In genomic region chr14:21986733-21987659, GRCm38 (mm10) we compare ENCODE assay signal across 8 mouse cellular contexts. TPM values are rescaled to one million over a fixed set of nuclear protein-coding genes. Genes with fewer than 3 reads are reported as not detected.
DNase-seq lines count a peak whose midpoint lies in the region; ATAC-seq lines count a peak whose summit lies in the region.

No protein-coding gene starts in this region.

- peaks cover 80% of the 10 kb centered on the region for H3K27me3 ChIP-seq in embryonic facial prominence, embryonic 10.5 days (replicated peaks; ENCODE audit: low read depth, poor library complexity, severe bottlenecking)
- H3K27me3 ChIP-seq in limb, embryonic 13.5 days, result peaks cover 29% of the 10 kb centered on the region
- H3K27me3 ChIP-seq in midbrain, embryonic 16.5 days (ENCODE audit: control insufficient read depth, insufficient read depth, low read depth, low read length), result peaks cover 12% of the 10 kb centered on the region

- peak; percentile 21; the same call in 1 of the 2 replicates for ATAC-seq in limb, embryonic 13.5 days (ENCODE audit: low FRiP score, low read depth)
- ATAC-seq in midbrain, embryonic 16.5 days, result peak; percentile 29

- peak overlapping the region; percentile 86 for H3K4me2 ChIP-seq in limb, embryonic 13.5 days (replicated peaks)
- peak overlapping the region; percentile 92 for H3K4me2 ChIP-seq in midbrain, embryonic 16.5 days (ENCODE audit: low read length)

- peak overlapping the region; percentile 85 for H3K4me3 ChIP-seq in embryonic facial prominence, embryonic 10.5 days
- H3K4me3 ChIP-seq in limb, embryonic 13.5 days, result peak overlapping the region; percentile 92
- H3K4me3 ChIP-seq in midbrain, embryonic 16.5 days (ENCODE audit: low read depth, low read length), result peak overlapping the region; percentile 82

- peak; percentile 49 to 91 for DNase-seq in adrenal gland, adult (ENCODE audit: inconsistent age in 2 of 2, low spot score in 1 of 2)
- no peak for DNase-seq in adrenal gland, postnatal 4 days (ENCODE audit: low spot score in 2 of 2)
- peak; percentile 18 to 19 for DNase-seq in B cell, adult 2 months
- peak; percentile 79 for DNase-seq in embryonic facial prominence, embryonic 10.5 days (ENCODE audit: low spot score)
- DNase-seq in heart, postnatal 4 days, result peak; percentile 54
- DNase-seq in urinary bladder, postnatal 36 days (ENCODE audit: low spot score in 2 of 2), result peak; percentile 37 to 65

- H3K36me3 ChIP-seq in embryonic facial prominence, embryonic 10.5 days (replicated peaks), result peaks cover 17% of the 10 kb centered on the region
- H3K36me3 ChIP-seq in limb, embryonic 13.5 days, result peaks cover 14% of the 10 kb centered on the region
- no peaks in the 10 kb centered on the region for H3K36me3 ChIP-seq in midbrain, embryonic 16.5 days (ENCODE audit: control insufficient read depth, insufficient read depth, low read length)

- peak overlapping the region; percentile 92 for H3K27ac ChIP-seq in embryonic facial prominence, embryonic 10.5 days (replicated peaks)
- peak overlapping the region; percentile 99 for H3K27ac ChIP-seq in limb, embryonic 13.5 days
- peak overlapping the region; percentile 89 for H3K27ac ChIP-seq in midbrain, embryonic 16.5 days (ENCODE audit: low read length)

- H3K4me1 ChIP-seq in embryonic facial prominence, embryonic 10.5 days, result peaks cover 81% of the 10 kb centered on the region
- H3K4me1 ChIP-seq in limb, embryonic 13.5 days, result peaks cover 57% of the 10 kb centered on the region
- peaks cover 53% of the 10 kb centered on the region for H3K4me1 ChIP-seq in midbrain, embryonic 16.5 days (ENCODE audit: control insufficient read depth, insufficient read depth, low read length)

- no peaks in the 10 kb centered on the region for H3K9me3 ChIP-seq in embryonic facial prominence, embryonic 10.5 days
- H3K9me3 ChIP-seq in limb, embryonic 13.5 days, result no peaks in the 10 kb centered on the region
- no peaks in the 10 kb centered on the region for H3K9me3 ChIP-seq in midbrain, embryonic 16.5 days (replicated peaks; ENCODE audit: control insufficient read depth, low read length, poor library complexity, severe bottlenecking)

- peak overlapping the region; percentile 98 for H3K9ac ChIP-seq in limb, embryonic 13.5 days
- peak overlapping the region; percentile 79 for H3K9ac ChIP-seq in midbrain, embryonic 16.5 days (ENCODE audit: low read depth, low read length)

- WGBS in embryonic facial prominence, embryonic 10.5 days, result under 1% methylated on average over 61 of the region's 61 CpGs
- WGBS in limb, embryonic 13.5 days, result under 1% methylated on average over 60 of the region's 61 CpGs
- under 1% methylated on average over 53 of the region's 61 CpGs for WGBS in midbrain, embryonic 16.5 days

RNA-seq across cellular contexts. Expression of gene Zfp503, which starts 2.4 kb away (rescaled TPM):
- total RNA-seq in adrenal gland, postnatal 4 days (2021), result 10 to 100 TPM; 41.7 to 57.4 TPM
- 9.7 and 12.5 TPM in 2 replicates for polyA plus RNA-seq in embryonic facial prominence, embryonic 10.5 days (2016; fragmentation: Nextera tagmentation; extraction: Ambion mirVana)
- 1 to 10 TPM; 2.5 to 3.3 TPM for total RNA-seq in heart, postnatal 4 days (2021)
- polyA plus RNA-seq in limb, embryonic 13.5 days (2015; fragmentation: Nextera tagmentation; extraction: Ambion mirVana), result 25.8 and 26.2 TPM in 2 replicates
- polyA plus RNA-seq in midbrain, embryonic 16.5 days (2015; fragmentation: Nextera tagmentation; extraction: Ambion mirVana), result 4.0 and 4.4 TPM in 2 replicates

RNA-seq across cellular contexts. Expression of gene Lrmda, which starts 32.5 kb away (rescaled TPM):
- total RNA-seq in adrenal gland, postnatal 4 days (2021), result 1 to 10 TPM; 3.7 to 3.9 TPM
- 0.85 and 0.88 TPM in 2 replicates for polyA plus RNA-seq in embryonic facial prominence, embryonic 10.5 days (2016; fragmentation: Nextera tagmentation; extraction: Ambion mirVana)
- total RNA-seq in heart, postnatal 4 days (2021), result 1 to 10 TPM in 1 of 2 experiments, under 1 TPM in 1; 0.68 to 1.5 TPM
- polyA plus RNA-seq in limb, embryonic 13.5 days (2015; fragmentation: Nextera tagmentation; extraction: Ambion mirVana), result 0.36 and 0.38 TPM in 2 replicates
- polyA plus RNA-seq in midbrain, embryonic 16.5 days (2015; fragmentation: Nextera tagmentation; extraction: Ambion mirVana), result 0.34 TPM in 1 of 2 replicates, not detected in the other

Comparison
In these comparisons a context has a peak if more than half of its experiments do, and no peak if none do; other contexts are left out.
1. DNase-seq: peak in adrenal gland, adult (2 of 2), B cell, adult 2 months (2 of 2), embryonic facial prominence, embryonic 10.5 days (single experiment), heart, postnatal 4 days (single experiment) and urinary bladder, postnatal 36 days (2 of 2); none in adrenal gland, postnatal 4 days (0 of 2).
2. Peak in every context shown above with its lines, with median percentiles within 50 percentile points of each other: H3K27ac ChIP-seq and H3K4me3 ChIP-seq.